Mouse (Mus musculus) hindlimb bud, embryonic 11.5 days (tissue): Measurements from ENCODE around the gene Snd1.

ENCODE experiments used
- DNase-seq: peaks from one replicate; pipeline ENCODE4 v3.0.0-alpha.2; 2012; ENCODE audit warnings: low read depth, low spot score; ENCODE audit errors: extremely low spot score

The Snd1 gene

DNA sequence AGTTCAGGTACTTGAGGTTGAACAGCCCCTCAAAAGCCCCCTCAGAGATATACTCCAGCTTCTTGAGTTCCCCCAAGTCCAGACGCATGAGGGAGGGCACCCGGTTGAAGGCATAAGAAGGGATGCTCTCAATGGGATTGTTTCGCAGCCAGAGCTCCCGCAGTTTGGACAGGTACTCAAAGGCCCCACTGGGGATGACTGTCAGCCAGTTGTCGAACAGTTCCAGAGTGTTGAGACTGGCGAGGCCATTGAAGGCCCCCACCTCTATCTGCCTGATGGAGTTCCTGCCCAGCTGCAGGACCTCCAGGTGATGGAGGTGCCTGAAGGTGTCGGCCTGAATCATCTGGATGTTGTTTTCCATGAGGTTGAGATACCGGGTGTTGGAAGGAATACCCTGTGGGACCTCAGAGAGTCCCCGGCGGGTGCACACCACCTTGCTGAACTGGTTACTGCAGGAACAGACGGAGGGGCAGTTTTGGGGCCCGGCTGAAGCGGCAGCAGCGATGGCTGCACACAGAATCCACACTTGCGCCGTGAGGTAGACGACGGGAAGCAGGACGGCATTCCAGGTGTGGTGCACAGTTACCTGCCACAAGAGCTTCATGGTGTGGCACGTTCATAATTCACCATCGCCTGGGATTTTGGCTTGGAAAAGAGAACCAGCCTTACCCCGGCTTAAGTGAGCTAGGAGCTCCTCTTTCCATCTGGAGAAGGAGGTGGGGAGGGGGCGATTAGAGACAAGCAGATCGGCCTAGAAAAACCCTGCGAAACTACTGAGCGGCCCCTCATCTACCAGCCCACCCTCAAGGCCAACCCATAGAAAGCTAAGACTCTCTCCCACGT lies 356.3 kb downstream of the Snd1 start, which contains the start of gene Lrrc4:
Gene Lrrc4, minus strand, starts transcription at position 737 of the 843 bp plus-strand sequence.
- DNase-seq = no peak

DNA sequence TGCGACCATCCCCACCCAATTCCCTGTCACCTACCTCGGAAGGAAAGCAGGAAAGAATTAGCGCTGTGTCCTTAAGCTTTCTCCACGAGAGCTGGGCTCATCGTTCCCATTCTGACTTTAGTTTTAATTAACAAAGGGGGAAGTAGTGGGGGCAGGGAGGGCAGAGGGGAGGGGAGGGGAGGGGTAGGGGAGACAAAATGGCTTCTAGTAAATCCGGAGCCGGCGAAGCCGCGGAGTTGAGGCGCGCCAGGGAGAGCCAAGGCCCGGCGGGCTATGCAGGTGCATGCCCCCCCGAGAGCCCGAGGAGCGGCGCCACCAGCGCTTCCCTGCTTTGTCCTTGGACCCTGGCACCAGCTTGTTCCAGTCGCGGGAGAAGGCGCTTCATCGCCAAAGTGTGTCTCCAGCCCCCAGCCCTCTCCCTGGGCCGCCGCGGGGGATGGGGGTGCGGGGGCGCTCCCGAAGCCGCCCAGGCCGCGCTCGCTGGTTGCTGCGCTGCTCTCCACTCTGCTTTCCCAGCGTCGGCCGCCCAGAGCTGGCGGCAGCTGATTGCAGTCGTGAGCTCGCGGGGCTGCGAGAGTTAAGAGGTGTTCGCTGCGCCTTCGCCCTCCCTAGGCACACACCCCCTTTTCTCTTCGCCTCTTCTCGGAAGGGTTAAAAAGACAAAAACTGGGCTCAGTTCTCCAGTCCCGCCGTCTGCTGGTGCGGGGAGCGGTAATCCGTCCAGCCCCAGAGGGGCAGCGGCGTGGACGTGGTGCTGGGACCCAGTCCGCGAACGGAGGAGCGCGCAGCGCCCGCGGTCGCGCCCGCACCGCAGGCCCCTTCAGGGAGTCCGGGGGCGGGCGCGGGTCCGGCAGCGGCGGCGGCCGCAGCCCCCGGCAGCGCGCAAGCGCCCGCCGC lies 357.2 kb downstream of the Snd1 start:
- DNase-seq = no peak

DNA sequence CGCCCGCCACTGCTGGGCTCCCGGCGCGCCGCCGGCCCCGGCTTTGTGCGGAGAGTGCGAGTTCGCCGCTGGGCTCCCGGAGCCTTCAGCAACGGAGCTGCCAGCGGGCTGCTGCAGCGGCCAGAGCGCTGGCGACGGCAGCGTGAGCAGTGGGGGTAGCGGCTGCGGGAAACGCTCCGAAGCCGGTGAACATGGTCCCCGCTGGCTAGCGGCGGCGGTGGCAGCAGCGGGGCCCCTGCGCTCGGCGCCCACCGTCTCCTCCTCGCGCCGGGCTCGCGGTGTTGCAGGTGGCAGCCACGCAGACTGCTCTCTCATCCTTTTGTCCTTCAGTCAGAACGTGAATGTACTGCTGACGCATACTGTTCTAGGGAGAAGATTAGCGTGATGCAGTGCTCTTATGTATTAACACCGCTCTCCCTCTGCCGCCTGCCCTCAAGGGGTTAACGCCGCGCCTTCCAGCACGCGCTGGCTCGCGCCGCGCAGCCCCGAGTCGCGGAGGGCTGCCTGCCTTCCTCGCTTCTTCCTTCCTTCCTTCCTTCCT lies 357.9 kb downstream of the Snd1 start:
- no peak for DNase-seq

DNA sequence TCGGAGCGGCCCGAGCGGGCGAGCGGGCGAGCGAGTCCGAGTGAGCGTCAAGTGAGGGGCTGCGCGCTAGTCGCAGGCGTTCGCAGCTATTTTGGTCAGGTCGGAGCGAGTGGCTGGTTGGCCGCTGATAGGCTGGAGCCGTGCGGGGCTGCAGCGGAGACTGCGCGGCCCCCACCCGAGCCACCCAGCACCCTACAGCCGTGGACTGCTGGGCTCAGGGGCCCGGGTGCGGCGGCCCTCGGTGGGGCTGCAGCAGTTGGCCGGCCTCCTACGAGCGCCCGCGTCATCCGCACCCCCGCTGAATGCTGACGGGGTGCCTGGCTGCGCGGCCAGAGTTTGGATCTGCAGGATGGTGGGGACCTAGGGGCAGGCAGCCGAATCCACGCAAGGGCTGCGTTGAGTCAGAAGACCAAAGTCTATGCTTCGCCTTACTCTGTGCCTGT lies 358.5 kb downstream of the Snd1 start:
- DNase-seq = no peak

DNA sequence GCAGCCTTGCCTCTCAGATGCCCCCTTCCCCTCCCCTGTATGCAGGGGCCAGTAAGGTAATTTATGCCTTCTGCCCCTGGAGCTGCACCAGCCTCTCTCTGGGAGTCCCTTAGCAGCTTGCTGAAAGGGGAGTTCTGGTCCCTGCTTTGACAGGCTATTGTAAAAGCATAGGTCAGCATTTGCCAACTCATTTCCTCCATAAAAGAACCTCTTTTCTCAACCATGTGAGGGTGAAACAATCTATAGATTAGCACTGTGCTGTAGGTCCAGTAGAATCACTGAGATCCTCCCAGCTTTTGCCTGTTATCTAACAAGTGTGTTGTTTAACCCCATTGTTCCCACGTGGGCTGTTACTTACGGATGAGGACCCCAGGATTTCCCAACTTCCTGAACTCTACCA lies 359.1 kb downstream of the Snd1 start:
- DNase-seq = no peak

DNA sequence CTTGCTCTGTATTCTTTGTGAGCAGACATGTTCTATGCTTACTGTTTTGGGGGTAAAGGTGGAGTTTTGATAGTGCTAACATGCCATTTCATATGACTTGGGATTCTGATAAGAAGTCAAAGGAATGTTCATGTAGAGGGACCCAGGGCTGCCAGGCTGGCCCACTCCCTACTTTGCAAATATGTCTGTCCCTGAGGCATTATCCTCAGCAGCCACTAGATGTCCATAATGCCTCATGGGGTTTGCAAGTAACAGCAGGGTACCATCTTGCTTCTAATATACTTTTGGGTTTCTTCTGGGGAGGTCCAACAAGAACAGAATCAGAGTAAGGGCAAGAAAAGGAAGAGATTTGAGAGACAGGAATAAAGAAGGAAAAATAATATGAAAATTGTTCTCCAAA lies 361.7 kb downstream of the Snd1 start:
- no peak for DNase-seq

DNA sequence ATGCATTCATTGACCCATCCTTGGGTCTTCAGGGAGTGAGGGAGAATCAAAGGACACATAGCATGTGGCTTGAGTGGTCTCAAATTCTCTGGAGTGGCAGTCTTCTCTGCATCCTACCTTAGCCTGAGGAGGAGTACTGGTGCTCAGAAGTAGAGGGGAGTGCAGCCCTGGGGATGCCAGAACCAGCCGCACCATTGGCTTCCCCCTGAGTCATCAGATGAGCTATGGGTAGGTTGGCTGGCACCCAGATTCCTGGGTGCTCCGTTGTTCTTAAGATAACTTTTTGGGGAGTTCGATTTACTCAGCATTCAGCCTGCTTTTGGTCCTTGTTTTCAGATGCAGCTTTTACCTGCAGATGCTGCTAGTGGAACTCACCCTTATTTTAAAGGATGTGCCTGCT lies 366.6 kb downstream of the Snd1 start:
- no peak for DNase-seq

DNA sequence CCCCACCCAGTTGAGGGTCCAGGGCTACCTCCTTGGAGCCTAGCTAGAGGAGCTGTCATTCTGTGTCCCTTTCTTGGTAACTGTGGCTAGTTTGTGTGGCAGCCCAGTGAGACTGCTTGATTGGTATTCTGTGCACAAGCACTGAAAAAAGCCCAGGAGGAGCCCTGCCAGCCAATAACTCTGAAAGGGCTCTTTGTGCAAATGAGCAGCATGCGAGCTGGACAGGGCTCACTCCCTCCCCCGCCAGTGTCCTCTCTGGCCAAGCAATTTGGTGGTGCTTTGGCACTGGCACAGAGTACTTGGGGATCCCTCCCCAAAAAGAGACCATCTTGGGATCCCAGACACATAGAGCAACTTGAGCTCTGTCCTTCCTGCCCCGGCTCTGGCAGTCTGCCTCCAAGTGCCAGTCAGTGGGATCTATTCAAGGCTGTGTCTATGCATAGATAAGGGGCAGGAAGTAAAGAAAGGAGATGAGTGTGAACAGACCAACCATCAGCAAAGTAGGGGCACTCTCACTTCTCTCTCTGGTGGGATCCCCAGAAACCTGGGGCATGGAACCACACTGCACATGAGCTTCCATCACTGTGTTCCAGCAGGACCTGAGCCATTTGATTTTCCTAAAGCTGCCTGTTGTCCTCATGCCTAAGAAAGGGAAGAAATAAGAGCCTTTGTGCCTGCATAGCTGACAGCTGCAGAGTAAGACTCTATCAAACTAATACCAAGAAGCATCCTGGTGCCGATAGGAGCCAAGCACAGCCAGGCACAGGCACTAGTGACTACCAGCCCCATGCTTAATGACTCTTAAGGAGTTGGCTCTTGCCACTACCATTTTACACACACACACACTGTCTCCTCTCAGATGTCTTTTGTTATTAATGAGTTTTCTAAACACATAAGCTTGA lies 367.7 kb downstream of the Snd1 start:
- DNase-seq = no peak

DNA sequence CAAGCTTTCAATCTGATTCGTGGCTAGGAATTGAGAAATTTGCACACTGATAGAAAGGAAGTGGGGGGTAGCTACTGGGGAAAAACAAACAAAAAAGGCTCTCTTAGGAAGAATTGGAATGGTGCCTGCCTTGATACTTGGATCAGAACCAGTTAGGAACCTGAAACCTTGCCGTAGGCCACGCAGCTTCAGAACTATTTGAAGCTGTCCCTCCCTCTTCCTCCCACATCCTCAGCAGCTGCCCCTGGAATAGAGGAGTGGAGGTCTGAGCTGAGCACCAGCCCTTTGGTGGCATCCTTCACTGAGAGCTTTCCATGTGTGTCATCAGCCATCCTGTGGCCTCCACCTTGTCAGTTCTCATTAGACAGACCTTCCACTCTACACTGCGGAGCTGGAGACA lies 370.7 kb downstream of the Snd1 start:
- no peak for DNase-seq

DNA sequence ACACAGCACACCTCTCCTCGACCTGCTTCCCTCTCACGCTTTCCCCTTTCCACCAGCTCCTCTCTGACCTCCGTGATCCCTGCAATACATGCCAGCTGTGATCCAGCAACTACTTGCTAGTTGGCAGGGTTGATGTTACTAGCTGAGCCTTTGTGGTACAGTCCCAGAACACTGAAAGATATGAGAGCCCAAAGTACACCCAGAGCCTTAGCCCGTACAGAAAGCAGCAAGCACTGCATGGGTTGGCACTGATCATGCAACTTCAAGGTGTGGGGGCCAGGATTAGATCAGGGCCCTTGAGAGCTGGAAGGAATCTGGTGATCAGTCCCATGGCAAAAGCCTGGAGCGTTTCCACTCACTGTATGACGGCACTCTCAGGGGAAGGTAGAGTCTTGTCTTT lies 372.7 kb downstream of the Snd1 start:
- DNase-seq = no peak

DNA sequence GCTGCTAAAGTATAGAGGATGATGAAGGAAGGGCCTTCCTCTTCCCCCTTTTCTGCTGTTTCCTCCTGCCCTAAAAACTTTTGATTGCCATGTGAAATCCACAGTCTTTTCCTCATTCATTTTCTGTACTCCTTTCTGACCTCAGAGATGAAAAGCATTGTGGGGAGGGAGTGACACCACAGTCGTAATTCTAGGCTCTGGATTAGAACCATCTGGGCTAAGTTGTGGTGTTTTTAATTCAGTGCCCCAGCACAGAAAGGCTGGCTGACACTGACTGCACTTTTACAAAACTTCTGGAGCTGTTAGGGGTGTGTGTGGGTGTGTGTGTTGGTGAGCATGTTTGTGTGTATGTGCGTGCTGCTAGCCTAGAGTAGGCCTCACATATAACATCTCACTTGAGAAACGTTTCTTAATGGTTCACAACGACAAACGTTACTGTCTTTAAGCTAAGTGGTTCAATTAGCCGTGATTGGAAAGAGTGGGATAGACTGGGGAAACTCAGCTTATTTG lies 373.4 kb downstream of the Snd1 start:
- DNase-seq = no peak

DNA sequence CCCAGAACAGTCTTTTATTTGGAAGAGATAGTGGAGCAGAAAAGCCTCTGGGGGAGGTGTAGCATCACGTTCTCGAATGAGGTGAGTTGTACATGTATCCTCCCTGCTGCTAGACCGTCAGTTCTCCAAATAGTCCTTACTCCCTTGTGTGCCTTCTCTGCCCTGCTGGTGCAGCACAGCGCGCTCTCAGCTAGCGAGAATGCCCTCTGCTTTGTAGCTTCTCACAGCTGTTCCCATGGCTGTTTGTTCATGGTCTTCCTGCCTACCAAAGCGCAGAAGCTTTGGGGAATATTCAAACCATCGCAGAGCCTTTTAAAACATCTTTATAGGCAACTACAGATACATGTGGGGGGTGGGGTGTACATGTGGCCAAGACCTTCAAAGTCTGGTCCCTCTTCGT lies 374.0 kb downstream of the Snd1 start:
- no peak for DNase-seq

DNA sequence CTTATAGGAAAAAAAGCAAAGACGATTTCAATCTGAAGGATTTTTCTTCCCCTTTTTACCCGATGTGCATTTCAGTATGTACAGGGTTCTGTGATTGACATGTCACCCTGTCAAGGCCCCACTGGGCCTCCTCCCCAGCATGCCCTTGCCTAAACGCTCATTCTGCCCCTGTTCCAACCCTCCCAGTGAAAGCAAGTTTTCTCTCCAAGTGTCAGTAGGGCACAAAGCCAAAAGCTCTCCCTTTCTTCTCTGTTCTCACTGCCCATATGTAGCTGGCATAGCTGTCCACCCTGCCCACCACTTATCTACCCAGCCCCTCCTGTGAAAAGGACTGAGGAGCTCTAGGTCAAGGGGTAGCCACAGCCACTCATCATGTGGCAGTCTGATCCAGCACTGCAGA lies 374.4 kb downstream of the Snd1 start:
- DNase-seq = no peak

DNA sequence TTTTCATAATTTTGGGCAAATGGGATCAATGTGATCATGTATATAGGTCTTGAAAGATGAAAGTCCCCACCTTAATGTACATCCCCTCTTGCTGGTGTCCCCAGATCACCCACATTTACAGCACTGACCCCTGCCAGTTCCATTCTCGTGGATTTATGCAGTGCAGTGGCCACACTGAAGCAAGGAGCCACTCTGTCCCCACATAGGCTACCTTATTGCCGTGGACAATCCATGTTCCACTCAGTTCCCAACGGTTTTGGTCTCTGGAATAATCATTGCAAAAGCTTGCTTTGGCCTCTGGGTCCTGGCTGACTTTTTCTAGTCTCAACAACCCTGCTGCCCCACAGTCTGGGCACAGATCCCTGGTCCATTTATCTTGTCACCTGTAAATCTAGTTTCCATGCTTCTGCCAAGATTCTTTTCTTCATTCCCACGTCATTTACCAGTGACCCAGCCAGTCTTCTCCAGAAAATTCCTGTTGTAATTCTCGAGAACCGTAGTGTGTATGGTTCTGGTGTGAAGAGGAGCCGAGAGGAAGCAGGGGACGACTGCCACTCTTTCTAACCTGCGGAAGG lies 375.5 kb downstream of the Snd1 start:
- no peak for DNase-seq

DNA sequence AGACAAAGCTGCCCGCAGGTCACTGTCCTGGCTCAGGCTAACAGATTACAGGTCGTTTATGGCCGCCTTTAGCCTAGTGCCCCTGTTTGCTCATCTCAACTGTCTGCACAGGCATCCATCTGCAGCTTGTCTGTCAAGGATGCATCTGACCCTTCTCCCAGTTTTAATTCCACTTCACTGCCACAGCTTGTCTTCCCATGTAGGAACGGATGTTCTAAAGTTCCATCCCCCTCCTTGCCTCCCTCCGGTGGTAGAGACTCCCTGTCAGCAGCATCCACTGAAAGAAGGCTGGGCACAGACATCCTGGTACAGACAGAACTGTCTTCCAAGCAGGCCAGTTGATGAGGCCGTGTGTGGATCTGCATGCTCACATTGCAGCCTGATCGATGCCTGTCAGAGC lies 377.4 kb downstream of the Snd1 start:
- DNase-seq = no peak

DNA sequence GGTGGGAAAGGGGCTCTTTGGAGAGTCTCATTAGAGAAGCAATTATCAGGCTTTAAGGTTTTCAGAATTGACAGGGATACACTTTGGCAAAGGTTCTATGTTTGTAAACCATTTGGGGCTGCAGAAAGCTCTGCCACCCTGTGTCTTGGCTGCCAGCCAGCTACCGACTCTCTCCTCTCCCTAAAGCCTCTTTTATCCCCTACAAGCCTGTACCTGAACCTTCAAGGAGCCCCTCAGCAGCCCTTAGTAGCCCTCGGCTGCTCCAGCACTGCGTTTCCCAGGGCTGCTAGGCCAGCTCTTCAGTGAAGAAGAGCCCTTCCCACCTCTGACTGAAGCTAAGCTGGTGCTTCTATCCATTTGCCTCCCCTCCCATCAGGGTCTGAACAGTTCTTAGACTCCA lies 378.2 kb downstream of the Snd1 start:
- DNase-seq = no peak

DNA sequence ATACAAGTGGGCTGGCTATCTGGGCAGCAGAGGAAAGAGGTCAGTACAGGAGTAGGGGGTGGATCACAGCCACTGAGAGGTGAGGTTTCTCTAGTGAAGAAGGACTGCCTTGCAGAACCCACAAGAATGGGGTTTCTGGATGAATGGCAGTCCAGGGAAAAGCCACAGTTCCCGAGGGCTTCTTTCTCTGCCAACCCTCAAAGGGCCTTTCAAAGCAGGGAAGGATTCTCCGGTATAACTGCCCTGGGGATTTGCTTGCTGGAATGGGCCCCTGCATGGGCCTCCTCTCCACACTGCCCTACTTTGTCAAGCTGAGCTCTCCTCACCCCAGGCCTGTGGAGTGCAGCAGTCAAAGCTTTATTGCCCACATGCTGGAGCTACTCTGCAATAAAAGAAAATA lies 378.7 kb downstream of the Snd1 start:
- no peak for DNase-seq

DNA sequence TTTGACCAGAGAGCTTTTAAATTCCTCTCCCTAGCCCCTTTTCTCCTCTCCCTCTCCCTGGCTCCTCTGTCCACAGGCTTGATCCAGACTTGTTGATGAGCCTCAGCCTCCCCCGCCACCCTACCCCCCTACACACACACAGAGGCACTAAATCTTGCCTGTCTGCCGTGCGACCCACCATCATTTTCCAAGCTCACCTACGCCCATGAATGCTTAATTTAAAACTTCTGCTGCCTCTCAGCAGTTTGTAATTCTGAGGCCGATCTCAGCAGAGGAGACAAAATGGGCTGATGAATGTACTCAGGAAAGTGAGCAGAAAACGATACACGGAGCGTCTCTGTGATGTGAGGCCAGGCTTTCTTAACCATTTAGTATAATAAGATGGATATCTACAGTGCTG lies 379.7 kb downstream of the Snd1 start:
- DNase-seq = no peak

DNA sequence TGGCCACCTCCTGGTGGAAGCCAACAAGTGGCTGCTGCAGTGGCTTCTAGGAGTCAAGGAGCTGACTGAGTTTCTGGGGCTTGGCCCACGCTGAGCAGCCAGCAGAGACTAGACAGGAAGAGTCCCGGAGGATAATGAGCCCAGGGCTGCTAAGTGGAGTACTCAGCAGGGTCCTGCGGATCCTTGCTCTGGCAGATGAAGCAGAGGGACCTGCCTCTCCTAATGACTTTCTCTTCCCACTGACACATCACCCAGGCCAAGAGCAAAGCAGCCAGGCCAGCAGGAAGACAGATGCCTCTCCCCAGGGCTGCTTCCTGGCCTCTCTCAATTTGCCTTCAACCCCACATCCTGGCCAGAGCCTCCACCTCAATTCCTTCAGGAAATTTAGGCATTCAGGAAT lies 380.5 kb downstream of the Snd1 start:
- DNase-seq = no peak

DNA sequence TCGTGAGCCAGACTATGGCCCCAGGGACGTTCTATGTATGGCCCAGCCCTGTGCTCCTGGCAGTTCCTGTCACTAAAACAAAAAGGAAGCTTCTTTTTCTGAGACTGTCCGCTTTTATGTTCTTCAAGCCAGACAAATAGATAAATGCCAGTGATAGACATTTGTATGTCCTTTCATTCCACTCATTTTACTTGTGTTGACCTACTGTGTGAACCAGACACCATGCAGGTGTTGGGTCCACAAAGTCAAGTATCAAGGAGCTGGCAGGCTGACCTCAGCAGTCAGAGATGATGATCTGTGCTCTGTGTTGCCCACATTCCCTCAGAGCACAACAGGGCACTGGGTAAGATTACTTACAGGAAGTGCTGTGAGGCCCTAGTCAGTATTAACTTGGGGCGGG lies 381.9 kb downstream of the Snd1 start:
- DNase-seq = no peak
